Mouse (Mus musculus): ENCODE results near the gene Cfap43. TPM values are rescaled to one million over a fixed set of nuclear protein-coding genes. Genes with fewer than 3 reads are reported as not detected.

Cfap43 gene
- total RNA-seq, 2 experiments from 2014 or later = 0.33 TPM; not detected in 1

DNA sequence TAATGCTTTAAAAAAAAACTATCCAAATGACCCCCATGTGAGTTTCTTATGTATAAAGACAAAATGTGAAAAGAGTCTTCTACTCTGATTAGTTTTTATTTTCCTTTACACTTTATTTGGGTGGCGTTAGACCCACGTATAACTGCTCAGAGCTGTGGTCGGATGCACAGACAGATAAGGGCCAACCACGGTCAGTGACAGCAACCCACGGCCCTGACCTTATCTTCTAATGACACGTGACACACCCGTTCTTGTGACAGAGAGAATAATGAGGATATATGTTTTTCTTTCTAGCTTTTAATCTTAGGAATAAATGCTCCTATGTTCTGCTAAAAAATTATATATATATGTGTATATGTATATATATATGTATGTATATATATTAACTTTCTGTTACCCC is 229.5 kb downstream of the Cfap43 start:
- ATAC-seq (replicated peaks; ENCODE audit: low FRiP score, low TSS enrichment, poor library complexity, severe bottlenecking) = peak; percentile 75

Other genes starting within 250 kb of the Cfap43 start
- 4.0 TPM in 1 of 2 replicates, not detected in the other for gene Col17a1, start 227.2 kb downstream of the Cfap43 start, total RNA-seq (2014; fragmentation: Nextera tagmentation)
- 0.19 TPM in 1 of 2 replicates, not detected in the other for gene Col17a1, start 227.2 kb downstream of the Cfap43 start, total RNA-seq (2017)
- gene Sfr1, start 187.6 kb downstream of the Cfap43 start, total RNA-seq (2014; fragmentation: Nextera tagmentation) = 83.7 and 88.8 TPM in 2 replicates
- gene Sfr1, start 187.6 kb downstream of the Cfap43 start, total RNA-seq (2017) = 154 and 178 TPM in 2 replicates
- gene Gsto1, start 64.3 kb downstream of the Cfap43 start, total RNA-seq (2014; fragmentation: Nextera tagmentation) = 215 and 216 TPM in 2 replicates
- 126 and 154 TPM in 2 replicates for gene Gsto1, start 64.3 kb downstream of the Cfap43 start, total RNA-seq (2017)
- 0.33 TPM in 1 of 2 replicates, not detected in the other for gene Gsto2, start 53.8 kb downstream of the Cfap43 start, total RNA-seq (2014; fragmentation: Nextera tagmentation)
- gene Gsto2, start 53.8 kb downstream of the Cfap43 start, total RNA-seq (2017) = not detected in 2 replicates
- 6.6 and 8.8 TPM in 2 replicates for gene Itprip, start within 50 bp of the Cfap43 start, total RNA-seq (2014; fragmentation: Nextera tagmentation)
- gene Itprip, start within 50 bp of the Cfap43 start, total RNA-seq (2017) = 6.7 and 22.0 TPM in 2 replicates
- gene Cfap58, start 18.4 kb upstream of the Cfap43 start, total RNA-seq (2014; fragmentation: Nextera tagmentation) = not detected in 2 replicates
- gene Cfap58, start 18.4 kb upstream of the Cfap43 start, total RNA-seq (2017) = not detected in 2 replicates

All from megakaryocyte-erythroid progenitor cell, adult 5-6 weeks (primary cell).